Mouse (Mus musculus): ENCODE measurements around the gene Il21. TPM values are rescaled to one million over a fixed set of nuclear protein-coding genes. Genes with fewer than 3 reads are reported as not detected.

Gene Il21
- polyA plus RNA-seq, 1 experiment from 2014 or later: not detected

DNA sequence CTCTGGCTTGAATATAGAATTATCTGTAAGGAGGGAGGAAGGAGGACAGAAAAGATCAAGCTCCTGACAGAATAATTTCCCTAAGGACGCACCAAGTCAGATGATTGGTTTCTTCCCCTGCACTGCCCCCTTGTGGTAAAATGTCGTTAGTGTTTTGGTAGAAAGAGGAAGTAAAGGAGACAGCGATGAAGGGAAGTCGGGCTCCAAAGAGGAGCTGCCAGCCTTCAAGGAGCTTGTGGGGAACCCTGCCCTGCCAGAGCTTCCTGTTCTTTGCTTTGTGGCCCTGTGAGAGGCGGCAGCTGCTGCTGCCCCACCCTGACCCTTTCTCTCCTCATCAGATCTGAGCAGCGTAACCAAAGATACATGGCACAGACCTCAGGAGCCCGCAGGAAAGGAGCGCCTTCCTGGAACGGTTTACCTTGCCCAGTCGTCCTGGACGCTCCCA lies 28.4 kb downstream of the Il21 start:
- peak; percentile 47; the same call in 1 of the 2 replicates for ATAC-seq (replicated peaks; ENCODE audit: low FRiP score, low TSS enrichment, low read depth)
- peak; percentile 91 for DNase-seq (ENCODE audit: low spot score)
- WGBS: 1% methylated on average over 11 of the region's 11 CpGs
- H3K9me3 ChIP-seq (ENCODE audit: control insufficient read depth, low read length): no peaks in the 10 kb centered on the region
- H3K27ac ChIP-seq (ENCODE audit: low read depth): no peak overlapping the region
- H3K4me3 ChIP-seq (ENCODE audit: low read depth, low read length): peak overlapping the region; percentile 61
- H3K27me3 ChIP-seq (replicated peaks; ENCODE audit: control insufficient read depth, insufficient read depth, low read length): no peaks in the 10 kb centered on the region
- peak overlapping the region; percentile 98 for H3K4me2 ChIP-seq (ENCODE audit: low read length)
- H3K36me3 ChIP-seq (ENCODE audit: control insufficient read depth, insufficient read depth, low read length): no peaks in the 10 kb centered on the region
- peaks cover 4% of the 10 kb centered on the region; the same call in 1 of the 2 replicates for H3K4me1 ChIP-seq (replicated peaks; ENCODE audit: control insufficient read depth, insufficient read depth, low read length)
- H3K9ac ChIP-seq (ENCODE audit: low read length): peak overlapping the region; percentile 59

DNA sequence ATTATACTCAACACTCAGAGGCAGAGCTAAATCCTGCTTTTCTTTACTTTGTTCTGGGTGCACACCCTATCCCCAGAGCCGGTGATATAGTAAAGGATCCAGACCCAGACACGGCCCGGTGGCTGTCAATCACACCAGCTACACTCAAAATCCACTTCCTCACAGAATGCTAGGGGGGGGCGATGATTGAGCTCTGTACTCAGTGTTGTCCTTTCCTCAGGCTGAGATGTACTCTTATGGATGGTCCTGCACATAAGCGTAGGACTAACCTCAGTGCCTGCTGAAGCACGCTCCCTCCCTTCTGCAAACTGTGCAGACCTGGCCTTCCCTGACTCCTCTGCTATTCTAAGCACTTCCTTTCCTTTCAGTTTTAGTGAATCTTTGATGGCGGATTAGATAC lies 29.6 kb downstream of the Il21 start:
- no peak overlapping the region for H3K9ac ChIP-seq (ENCODE audit: low read length)
- no peak overlapping the region for H3K27ac ChIP-seq (ENCODE audit: low read depth)
- no peaks in the 10 kb centered on the region for H3K36me3 ChIP-seq (ENCODE audit: control insufficient read depth, insufficient read depth, low read length)
- H3K4me3 ChIP-seq (ENCODE audit: low read depth, low read length): no peak overlapping the region
- ATAC-seq (replicated peaks; ENCODE audit: low FRiP score, low TSS enrichment, low read depth) (no peak), DNase-seq (ENCODE audit: low spot score) (no peak)
- H3K4me1 ChIP-seq (replicated peaks; ENCODE audit: control insufficient read depth, insufficient read depth, low read length): peaks cover 4% of the 10 kb centered on the region; the same call in 1 of the 2 replicates
- H3K27me3 ChIP-seq (replicated peaks; ENCODE audit: control insufficient read depth, insufficient read depth, low read length): no peaks in the 10 kb centered on the region
- H3K9me3 ChIP-seq (ENCODE audit: control insufficient read depth, low read length): no peaks in the 10 kb centered on the region
- no peak overlapping the region for H3K4me2 ChIP-seq (ENCODE audit: low read length)
- WGBS: 88% methylated on average over 7 of the region's 7 CpGs

DNA sequence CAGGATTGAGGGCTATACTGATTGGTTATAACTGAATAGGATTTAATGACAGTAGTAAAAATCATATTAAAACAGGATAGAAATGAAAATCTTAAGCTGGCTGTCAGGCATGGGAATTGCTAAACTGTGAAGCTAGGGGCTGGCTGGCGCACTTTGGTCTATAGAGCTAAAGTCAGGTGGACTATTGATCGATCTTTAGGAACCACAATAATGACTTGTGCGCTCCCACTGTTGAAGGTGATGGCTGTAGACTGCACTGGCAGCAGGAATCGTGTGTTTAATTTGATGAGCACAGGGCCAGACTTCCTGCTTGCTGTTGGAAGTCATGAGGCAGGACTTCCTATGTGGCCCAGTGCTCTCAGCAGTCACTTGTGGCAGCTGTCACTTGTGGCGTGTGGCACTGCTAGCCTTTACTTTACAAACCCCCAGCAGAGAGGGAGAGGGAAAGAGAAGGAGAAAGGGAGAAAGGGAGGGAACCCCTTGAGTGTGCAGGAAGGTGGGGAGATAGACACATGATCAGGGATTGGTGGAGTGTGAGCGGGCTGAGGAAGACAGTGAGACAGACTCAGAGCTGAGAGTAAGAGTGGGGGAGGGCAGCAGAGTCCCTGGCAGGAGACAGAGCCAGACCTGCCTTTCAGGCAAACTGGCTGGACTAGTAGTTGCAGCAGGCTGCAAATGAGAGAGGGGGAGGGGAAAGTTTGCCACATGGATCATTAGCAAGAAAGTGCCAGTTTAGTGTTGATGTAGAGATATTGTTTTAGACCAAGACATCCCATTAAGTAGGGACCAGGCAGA lies 31.1 kb downstream of the Il21 start:
- ATAC-seq (replicated peaks; ENCODE audit: low FRiP score, low TSS enrichment, low read depth) (no peak), DNase-seq (ENCODE audit: low spot score) (no peak)
- WGBS: 49% methylated on average over 6 of the region's 6 CpGs
- H3K4me3 ChIP-seq (ENCODE audit: low read depth, low read length): no peak overlapping the region
- H3K4me2 ChIP-seq (ENCODE audit: low read length): no peak overlapping the region
- no peak overlapping the region for H3K9ac ChIP-seq (ENCODE audit: low read length)
- H3K4me1 ChIP-seq (replicated peaks; ENCODE audit: control insufficient read depth, insufficient read depth, low read length): peaks cover 4% of the 10 kb centered on the region; the same call in 1 of the 2 replicates
- no peaks in the 10 kb centered on the region for H3K27me3 ChIP-seq (replicated peaks; ENCODE audit: control insufficient read depth, insufficient read depth, low read length)
- H3K27ac ChIP-seq (ENCODE audit: low read depth): no peak overlapping the region
- no peaks in the 10 kb centered on the region for H3K9me3 ChIP-seq (ENCODE audit: control insufficient read depth, low read length)
- H3K36me3 ChIP-seq (ENCODE audit: control insufficient read depth, insufficient read depth, low read length): no peaks in the 10 kb centered on the region

DNA sequence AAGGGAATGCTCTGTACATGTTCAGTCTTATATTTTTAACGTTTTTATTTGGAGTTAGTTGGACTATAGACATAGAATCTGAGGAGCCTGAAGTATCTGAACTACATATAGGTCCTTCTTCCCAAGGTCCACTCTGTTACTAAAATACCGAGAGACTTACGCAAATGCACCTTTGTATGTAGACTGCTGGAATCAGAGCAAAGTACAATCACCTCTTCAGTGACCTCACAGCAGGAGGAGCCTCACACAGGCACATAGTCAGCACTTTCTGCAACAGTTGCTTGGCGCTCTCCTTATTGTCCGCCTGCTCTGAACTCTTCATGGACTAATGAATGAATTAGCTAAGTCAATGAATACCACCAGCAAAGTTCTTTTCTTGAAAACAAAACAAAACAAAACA lies 34.1 kb downstream of the Il21 start:
- no peak for ATAC-seq (replicated peaks; ENCODE audit: low FRiP score, low TSS enrichment, low read depth)
- no peak overlapping the region for H3K4me2 ChIP-seq (ENCODE audit: low read length)

DNA sequence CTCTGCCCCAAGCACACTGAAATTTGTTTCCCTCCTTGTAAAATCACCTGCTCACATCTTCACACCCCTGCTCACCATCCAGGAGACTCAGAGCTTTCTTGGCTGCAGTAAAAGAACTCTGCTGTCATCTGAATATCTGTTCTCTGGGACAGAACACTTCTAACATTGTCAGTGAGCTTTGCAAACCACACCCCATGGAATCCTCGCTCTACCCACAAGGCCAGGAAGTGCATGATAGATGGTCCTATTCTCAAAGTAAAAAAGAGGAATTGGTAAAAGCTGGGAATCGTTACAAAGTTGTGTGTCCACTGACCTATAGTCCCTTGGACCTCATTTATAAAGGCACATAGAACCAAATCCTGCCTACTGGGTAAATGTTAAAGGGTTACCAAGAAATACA lies 40.5 kb downstream of the Il21 start:
- 30% methylated on average over 2 of the region's 2 CpGs for WGBS
- Histone ChIP-seq H3K9me3 (ENCODE audit: control insufficient read depth, low read length) (no peaks in the 10 kb centered on the region), H3K4me3 (ENCODE audit: low read depth, low read length) (no peak overlapping the region), H3K27me3 (replicated peaks; ENCODE audit: control insufficient read depth, insufficient read depth, low read length) (no peaks in the 10 kb centered on the region), H3K4me2 (ENCODE audit: low read length) (no peak overlapping the region), H3K4me1 (replicated peaks; ENCODE audit: control insufficient read depth, insufficient read depth, low read length) (no peaks in the 10 kb centered on the region), H3K9ac (ENCODE audit: low read length) (no peak overlapping the region), H3K36me3 (ENCODE audit: control insufficient read depth, insufficient read depth, low read length) (no peaks in the 10 kb centered on the region), H3K27ac (ENCODE audit: low read depth) (no peak overlapping the region)
- DNase-seq (ENCODE audit: low spot score) (no peak), ATAC-seq (replicated peaks; ENCODE audit: low FRiP score, low TSS enrichment, low read depth) (no peak)

More for the DNA sequence above, 34.1 kb downstream of the Il21 start:
- Histone ChIP-seq H3K4me1 (replicated peaks; ENCODE audit: control insufficient read depth, insufficient read depth, low read length) (peaks cover 4% of the 10 kb centered on the region; the same call in 1 of the 2 replicates), H3K9ac (ENCODE audit: low read length) (no peak overlapping the region), H3K27me3 (replicated peaks; ENCODE audit: control insufficient read depth, insufficient read depth, low read length) (no peaks in the 10 kb centered on the region), H3K4me3 (ENCODE audit: low read depth, low read length) (no peak overlapping the region), H3K9me3 (ENCODE audit: control insufficient read depth, low read length) (no peaks in the 10 kb centered on the region), H3K27ac (ENCODE audit: low read depth) (no peak overlapping the region), H3K36me3 (ENCODE audit: control insufficient read depth, insufficient read depth, low read length) (no peaks in the 10 kb centered on the region)
- no peak for DNase-seq (ENCODE audit: low spot score)
- 86% methylated on average over 5 of the region's 5 CpGs for WGBS

DNA sequence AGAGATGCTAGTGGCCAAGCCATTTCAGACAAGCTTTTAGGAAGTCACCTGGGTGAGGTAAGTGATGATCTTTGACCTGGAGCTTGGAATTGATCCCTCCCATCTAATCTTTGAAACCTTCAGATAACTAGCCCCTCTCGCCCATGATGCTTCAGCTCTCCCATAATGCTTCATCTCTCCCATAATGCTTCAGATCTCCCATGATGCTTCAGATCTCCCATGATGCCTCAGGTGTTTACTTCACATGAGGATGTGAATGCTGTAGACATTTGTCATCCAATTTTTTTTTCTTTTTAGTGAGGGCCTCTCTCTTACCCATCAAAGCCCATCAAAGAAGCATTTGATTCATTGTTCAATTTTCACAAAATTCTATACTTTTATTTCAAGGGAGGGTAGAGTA lies 46.9 kb downstream of the Il21 start:
- H3K4me2 ChIP-seq (ENCODE audit: low read length): no peak overlapping the region
- no peak for DNase-seq (ENCODE audit: low spot score)
- H3K4me1 ChIP-seq (replicated peaks; ENCODE audit: control insufficient read depth, insufficient read depth, low read length): peaks cover 4% of the 10 kb centered on the region; the same call in 1 of the 2 replicates
- H3K36me3 ChIP-seq (ENCODE audit: control insufficient read depth, insufficient read depth, low read length): no peaks in the 10 kb centered on the region
- H3K27ac ChIP-seq (ENCODE audit: low read depth): no peak overlapping the region
- H3K9me3 ChIP-seq (ENCODE audit: control insufficient read depth, low read length): no peaks in the 10 kb centered on the region
- no peak for ATAC-seq (replicated peaks; ENCODE audit: low FRiP score, low TSS enrichment, low read depth)
- WGBS: 73% methylated on average over 1 of the region's 1 CpGs
- H3K4me3 ChIP-seq (ENCODE audit: low read depth, low read length): no peak overlapping the region
- no peaks in the 10 kb centered on the region for H3K27me3 ChIP-seq (replicated peaks; ENCODE audit: control insufficient read depth, insufficient read depth, low read length)
- H3K9ac ChIP-seq (ENCODE audit: low read length): no peak overlapping the region

DNA sequence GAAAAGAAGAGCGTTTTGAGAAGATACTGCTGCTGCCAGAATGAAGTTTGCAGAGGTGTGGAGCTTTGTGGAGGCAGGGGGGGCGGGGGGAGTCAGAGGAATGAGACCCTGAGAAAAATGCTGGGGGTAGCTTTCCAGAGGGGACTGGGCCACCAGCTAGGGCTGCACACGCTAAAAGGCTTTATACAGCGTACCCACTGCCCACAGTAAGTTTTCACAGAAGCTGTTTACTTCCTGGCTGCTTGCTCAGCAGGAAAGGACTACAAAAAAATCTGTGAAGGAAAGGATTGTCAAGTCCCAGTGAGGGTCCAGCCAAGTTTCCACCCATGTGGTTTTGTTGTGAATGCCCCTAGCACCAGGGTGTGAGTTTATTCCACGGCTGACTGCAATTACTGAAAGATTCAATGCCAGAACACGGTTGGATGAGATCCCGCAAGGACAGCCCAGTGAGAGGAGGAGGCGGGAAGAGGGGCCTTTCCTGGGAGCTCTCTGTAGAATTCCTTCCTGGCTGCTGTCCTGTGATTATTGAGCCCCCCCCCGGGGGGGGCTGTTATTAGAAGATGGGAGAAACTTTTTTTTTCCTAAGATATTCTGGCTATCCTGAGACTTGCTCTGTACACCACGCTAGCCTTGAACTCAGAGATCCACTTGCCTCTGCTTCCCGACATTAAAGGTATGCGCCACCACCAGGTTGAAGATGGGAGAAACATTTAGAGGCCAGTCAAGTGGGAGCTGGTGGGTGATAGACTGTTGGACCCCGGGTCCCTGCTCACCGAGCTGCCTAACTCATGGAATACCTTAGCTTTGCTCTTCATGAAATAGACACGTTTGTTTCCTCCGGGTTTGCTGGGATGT lies 49.8 kb downstream of the Il21 start:
- peaks cover 4% of the 10 kb centered on the region; the same call in 1 of the 2 replicates for H3K4me1 ChIP-seq (replicated peaks; ENCODE audit: control insufficient read depth, insufficient read depth, low read length)
- DNase-seq (ENCODE audit: low spot score) (no peak), ATAC-seq (replicated peaks; ENCODE audit: low FRiP score, low TSS enrichment, low read depth) (no peak)
- no peak overlapping the region for H3K4me2 ChIP-seq (ENCODE audit: low read length)
- H3K36me3 ChIP-seq (ENCODE audit: control insufficient read depth, insufficient read depth, low read length): no peaks in the 10 kb centered on the region
- H3K4me3 ChIP-seq (ENCODE audit: low read depth, low read length): no peak overlapping the region
- WGBS: 53% methylated on average over 16 of the region's 16 CpGs
- H3K9me3 ChIP-seq (ENCODE audit: control insufficient read depth, low read length): no peaks in the 10 kb centered on the region
- no peak overlapping the region for H3K27ac ChIP-seq (ENCODE audit: low read depth)
- no peak overlapping the region for H3K9ac ChIP-seq (ENCODE audit: low read length)
- H3K27me3 ChIP-seq (replicated peaks; ENCODE audit: control insufficient read depth, insufficient read depth, low read length): no peaks in the 10 kb centered on the region

DNA sequence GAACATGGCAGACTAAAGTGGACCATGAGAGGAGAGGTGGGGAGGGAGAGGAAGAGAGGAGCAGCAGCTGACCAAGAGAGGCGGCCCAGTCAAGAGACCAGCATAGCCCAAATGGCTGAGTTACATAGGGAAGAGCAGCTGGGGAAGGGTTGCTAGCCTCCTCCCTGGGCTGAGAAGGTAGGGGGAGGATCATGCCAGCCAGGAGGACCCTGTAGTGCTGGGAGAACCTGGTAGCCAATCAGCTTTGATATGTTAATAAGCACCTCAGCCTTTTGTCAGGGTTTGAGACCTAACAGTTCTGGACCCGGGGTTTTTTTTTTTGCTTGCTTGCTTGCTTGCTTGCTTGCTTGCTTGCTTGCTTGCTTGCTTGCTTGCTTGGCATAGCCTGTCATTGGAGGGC lies 51.4 kb downstream of the Il21 start:
- H3K9ac ChIP-seq (ENCODE audit: low read length): no peak overlapping the region
- peaks cover 4% of the 10 kb centered on the region; the same call in 1 of the 2 replicates for H3K4me1 ChIP-seq (replicated peaks; ENCODE audit: control insufficient read depth, insufficient read depth, low read length)
- no peaks in the 10 kb centered on the region for H3K27me3 ChIP-seq (replicated peaks; ENCODE audit: control insufficient read depth, insufficient read depth, low read length)
- H3K36me3 ChIP-seq (ENCODE audit: control insufficient read depth, insufficient read depth, low read length): no peaks in the 10 kb centered on the region
- DNase-seq (ENCODE audit: low spot score) (no peak), ATAC-seq (replicated peaks; ENCODE audit: low FRiP score, low TSS enrichment, low read depth) (no peak)
- whole genome bisulfite sequencing: 27% methylated on average over 2 of the region's 2 CpGs
- H3K4me2 ChIP-seq (ENCODE audit: low read length): no peak overlapping the region
- no peaks in the 10 kb centered on the region for H3K9me3 ChIP-seq (ENCODE audit: control insufficient read depth, low read length)
- H3K4me3 ChIP-seq (ENCODE audit: low read depth, low read length): no peak overlapping the region
- H3K27ac ChIP-seq (ENCODE audit: low read depth): no peak overlapping the region
